Mouse (Mus musculus) liver, postnatal 0 days (tissue): ENCODE data around the gene Gja4.

Source experiments
- CTCF ChIP-seq: sonication (generic); IDR thresholded peaks from 2 replicates; pipeline ENCODE4 v1.5.1; 2016; ENCODE audit warnings: antibody characterized with exemption, low read depth
- EP300 ChIP-seq: IDR thresholded peaks from 2 replicates; pipeline ENCODE4 v1.6.1; 2016; ENCODE audit warnings: antibody characterized with exemption, low read depth, mild to moderate bottlenecking

- TF ChIP-seq CTCF (no peak), EP300 (no peak)
These were observed 9.8 kb upstream of the Gja4 start for GRCm38 (mm10) chr4:127323651-127324050.
